Mouse (Mus musculus) kidney, adult 18-20 months (tissue): ENCODE measurements around the gene C2cd3.
"Not testable (repeated sequence)": the region's sequence is repeated elsewhere in the genome, so short reads cannot be mapped to it uniquely, and the experiment has no call there.

Experiments
- DNase-seq: peaks from one replicate; pipeline ENCODE4 v3.0.0; 2021

Gene C2cd3

GRCm38 (mm10) chr7:100472777-100473176 is 100.7 kb downstream of the C2cd3 start, which contains the start of gene Ucp3:
Gene Ucp3, plus strand, starts transcription at chr7:100472990.
- no peak for DNase-seq

GRCm38 (mm10) chr7:100473846-100474454 is 101.9 kb downstream of the C2cd3 start:
- DNase-seq: no peak

- DNase-seq: peak; percentile 66
These were observed 102.6 kb downstream of the C2cd3 start for GRCm38 (mm10) chr7:100474680-100475079.

GRCm38 (mm10) chr7:100479100-100479822 is 107.2 kb downstream of the C2cd3 start:
- DNase-seq: no peak

- DNase-seq: no peak
These were observed 107.8 kb downstream of the C2cd3 start for GRCm38 (mm10) chr7:100479823-100480164.

GRCm38 (mm10) chr7:100480175-100480574 is 108.1 kb downstream of the C2cd3 start:
- DNase-seq: no peak

- not testable (repeated sequence) for DNase-seq
These were observed 110.0 kb downstream of the C2cd3 start for GRCm38 (mm10) chr7:100482046-100482445.

GRCm38 (mm10) chr7:100484493-100484892 is 112.5 kb downstream of the C2cd3 start:
- DNase-seq: no peak

- DNase-seq: no peak
These were observed 115.3 kb downstream of the C2cd3 start for GRCm38 (mm10) chr7:100487301-100487700.

- no peak for DNase-seq
These were observed 116.5 kb downstream of the C2cd3 start for GRCm38 (mm10) chr7:100488474-100489048.

- no peak for DNase-seq
These were observed 120.5 kb downstream of the C2cd3 start for GRCm38 (mm10) chr7:100492391-100493116.

- peak; percentile 88 for DNase-seq
These were observed 121.1 kb downstream of the C2cd3 start, which contains the start of gene Ucp2 for GRCm38 (mm10) chr7:100493117-100493483. Gene Ucp2, plus strand, starts transcription at chr7:100493337.

GRCm38 (mm10) chr7:100493484-100494414 is 121.7 kb downstream of the C2cd3 start:
- DNase-seq: peak; percentile 46

GRCm38 (mm10) chr7:100494415-100494831 is 122.4 kb downstream of the C2cd3 start:
- DNase-seq: no peak

- DNase-seq: no peak
These were observed 123.0 kb downstream of the C2cd3 start for GRCm38 (mm10) chr7:100495042-100495441.

- peak; percentile 52 for DNase-seq
These were observed 123.7 kb downstream of the C2cd3 start for GRCm38 (mm10) chr7:100495581-100496251.

- no peak for DNase-seq
These were observed 124.3 kb downstream of the C2cd3 start for GRCm38 (mm10) chr7:100496371-100496770.

GRCm38 (mm10) chr7:100496791-100497190 is 124.8 kb downstream of the C2cd3 start:
- no peak for DNase-seq

- DNase-seq: no peak
These were observed 125.4 kb downstream of the C2cd3 start for GRCm38 (mm10) chr7:100497402-100497801.

- no peak for DNase-seq
These were observed 125.9 kb downstream of the C2cd3 start for GRCm38 (mm10) chr7:100497982-100498381.

GRCm38 (mm10) chr7:100499465-100499864 is 127.4 kb downstream of the C2cd3 start:
- DNase-seq: no peak
